Mouse (Mus musculus): ENCODE data around the gene Cux2. TPM values are rescaled to one million over a fixed set of nuclear protein-coding genes. Genes with fewer than 3 reads are reported as not detected.

Cux2 gene
- polyA plus RNA-seq, 1 experiment from 2014 or later = 3.0 TPM

DNA sequence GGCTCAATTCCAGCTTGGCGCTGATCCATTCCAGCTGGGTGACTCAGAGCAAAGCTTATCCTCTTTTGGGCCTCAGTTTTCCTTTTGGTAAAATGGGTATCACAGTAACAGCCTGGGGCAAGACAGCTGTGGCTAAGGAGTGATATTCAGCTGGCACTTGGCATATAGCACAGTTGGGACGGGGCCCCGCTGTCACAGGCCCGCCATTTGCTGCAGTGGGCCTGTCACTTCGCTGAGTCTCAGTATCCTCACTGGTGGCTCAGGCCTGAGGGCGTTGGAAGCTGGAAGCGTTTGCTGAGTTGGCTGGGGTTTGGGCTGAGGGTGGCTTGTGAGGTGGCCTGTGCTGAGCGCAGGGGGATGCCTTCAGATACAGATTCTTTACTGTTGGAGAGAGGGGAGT lies 88.6 kb downstream of the Cux2 start:
- Histone ChIP-seq H3K9me3 (ENCODE audit: control insufficient read depth, low read length) (no peaks in the 10 kb centered on the region), H3K27me3 (replicated peaks; ENCODE audit: control insufficient read depth, insufficient read depth, low read length) (no peaks in the 10 kb centered on the region), H3K4me2 (ENCODE audit: low read depth, low read length) (no peak overlapping the region), H3K4me3 (ENCODE audit: low read depth, low read length) (no peak overlapping the region), H3K36me3 (ENCODE audit: control insufficient read depth, insufficient read depth, low read length) (no peaks in the 10 kb centered on the region), H3K27ac (replicated peaks; ENCODE audit: low read depth, low read length) (no peak overlapping the region), H3K4me1 (ENCODE audit: control insufficient read depth, insufficient read depth, low read length) (0 out of 2 replicates have a peak, but pooled peaks cover 3% of the 10 kb centered on the region), H3K9ac (ENCODE audit: low read depth, low read length) (no peak overlapping the region)
- DNase-seq (ENCODE audit: low spot score) (no peak), ATAC-seq (ENCODE audit: low read depth) (no peak)
- 81% methylated on average over 8 of the region's 8 CpGs for WGBS

DNA sequence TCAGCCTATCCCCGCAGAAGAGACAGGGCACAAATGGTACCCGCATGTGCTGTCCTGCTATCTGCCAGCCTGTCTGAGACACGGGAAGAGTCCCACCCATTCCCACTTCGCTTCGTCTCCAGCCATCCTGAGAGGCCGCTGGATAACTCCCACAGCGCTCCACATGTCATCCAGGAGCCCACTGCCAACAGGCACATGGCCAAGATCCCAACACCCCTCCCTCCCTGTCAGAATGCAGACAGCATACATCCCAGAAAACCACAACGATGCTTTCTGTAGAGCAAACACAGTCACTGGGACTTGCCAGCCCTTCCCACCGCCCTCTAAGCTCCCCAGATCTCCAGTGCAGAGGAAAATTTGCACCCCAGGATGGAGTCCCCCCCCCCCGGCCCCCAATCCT lies 90.2 kb downstream of the Cux2 start:
- peak; percentile 20; the same call in 1 of the 2 replicates for ATAC-seq (ENCODE audit: low read depth)
- Histone ChIP-seq H3K4me3 (ENCODE audit: low read depth, low read length) (no peak overlapping the region), H3K27ac (replicated peaks; ENCODE audit: low read depth, low read length) (no peak overlapping the region)

DNA sequence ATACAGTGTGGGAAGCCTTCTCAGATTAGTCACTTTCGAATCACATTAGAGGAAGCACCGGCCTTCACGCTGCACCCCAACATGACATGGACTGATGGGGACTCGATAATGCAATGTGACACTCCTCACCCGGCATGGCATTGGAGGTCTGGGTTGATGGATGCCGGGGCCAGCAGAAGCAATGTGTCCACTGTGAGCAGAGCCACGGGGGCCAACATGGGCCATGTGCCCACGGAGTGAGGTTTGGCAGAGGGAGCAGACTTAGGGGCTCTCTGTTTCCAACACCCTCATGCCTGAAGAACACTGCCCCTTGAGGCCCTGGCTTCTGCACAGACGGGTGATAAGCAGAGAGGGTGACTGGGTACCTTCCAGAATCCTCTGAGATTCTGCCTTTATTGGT lies 91.4 kb downstream of the Cux2 start:
- no peaks in the 10 kb centered on the region for H3K36me3 ChIP-seq (ENCODE audit: control insufficient read depth, insufficient read depth, low read length)
- ATAC-seq (ENCODE audit: low read depth) = no peak
- WGBS = 72% methylated on average over 9 of the region's 9 CpGs

More for the DNA sequence above, 90.2 kb downstream of the Cux2 start:
- no peak overlapping the region for H3K4me2 ChIP-seq (ENCODE audit: low read depth, low read length)
- WGBS = 43% methylated on average over 9 of the region's 10 CpGs
- no peaks in the 10 kb centered on the region for H3K27me3 ChIP-seq (replicated peaks; ENCODE audit: control insufficient read depth, insufficient read depth, low read length)
- no peaks in the 10 kb centered on the region for H3K9me3 ChIP-seq (ENCODE audit: control insufficient read depth, low read length)
- H3K9ac ChIP-seq (ENCODE audit: low read depth, low read length) = no peak overlapping the region
- H3K36me3 ChIP-seq (ENCODE audit: control insufficient read depth, insufficient read depth, low read length) = no peaks in the 10 kb centered on the region
- no peaks in the 10 kb centered on the region for H3K4me1 ChIP-seq (ENCODE audit: control insufficient read depth, insufficient read depth, low read length)
- peak; percentile 77 for DNase-seq (ENCODE audit: low spot score)

DNA sequence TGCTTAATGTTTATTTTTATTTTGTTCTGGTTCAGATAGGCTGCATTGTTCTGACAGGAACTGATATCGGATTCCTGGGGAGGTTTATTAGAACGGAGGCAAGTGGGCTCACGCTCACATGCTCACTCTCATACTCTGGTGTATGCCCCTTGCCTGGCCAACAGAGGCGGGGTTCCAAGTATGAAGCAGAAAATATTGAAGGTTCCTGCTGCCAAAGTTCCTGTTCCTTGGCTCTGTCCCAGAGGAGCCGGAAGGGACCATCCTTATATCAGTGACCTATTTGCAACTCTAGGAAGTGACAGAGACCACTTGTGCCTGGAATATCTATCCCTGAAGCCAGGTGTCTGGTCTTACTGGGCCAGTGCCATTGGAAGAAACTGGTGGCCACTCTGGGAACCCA lies 94.1 kb downstream of the Cux2 start:
- H3K27me3 ChIP-seq (replicated peaks; ENCODE audit: control insufficient read depth, insufficient read depth, low read length) = no peaks in the 10 kb centered on the region
- no peak overlapping the region for H3K4me2 ChIP-seq (ENCODE audit: low read depth, low read length)
- no peaks in the 10 kb centered on the region for H3K9me3 ChIP-seq (ENCODE audit: control insufficient read depth, low read length)
- no peaks in the 10 kb centered on the region for H3K4me1 ChIP-seq (ENCODE audit: control insufficient read depth, insufficient read depth, low read length)
- ATAC-seq (ENCODE audit: low read depth) (no peak), DNase-seq (ENCODE audit: low spot score) (no peak)
- H3K9ac ChIP-seq (ENCODE audit: low read depth, low read length) = no peak overlapping the region
- 65% methylated on average over 5 of the region's 5 CpGs for WGBS
- no peaks in the 10 kb centered on the region for H3K36me3 ChIP-seq (ENCODE audit: control insufficient read depth, insufficient read depth, low read length)
- H3K27ac ChIP-seq (replicated peaks; ENCODE audit: low read depth, low read length) = no peak overlapping the region
- no peak overlapping the region for H3K4me3 ChIP-seq (ENCODE audit: low read depth, low read length)

More for the DNA sequence above, 91.4 kb downstream of the Cux2 start:
- no peak for DNase-seq (ENCODE audit: low spot score)
- Histone ChIP-seq H3K27me3 (replicated peaks; ENCODE audit: control insufficient read depth, insufficient read depth, low read length) (no peaks in the 10 kb centered on the region), H3K9ac (ENCODE audit: low read depth, low read length) (no peak overlapping the region), H3K4me1 (ENCODE audit: control insufficient read depth, insufficient read depth, low read length) (no peaks in the 10 kb centered on the region), H3K27ac (replicated peaks; ENCODE audit: low read depth, low read length) (no peak overlapping the region), H3K9me3 (ENCODE audit: control insufficient read depth, low read length) (no peaks in the 10 kb centered on the region), H3K4me2 (ENCODE audit: low read depth, low read length) (no peak overlapping the region), H3K4me3 (ENCODE audit: low read depth, low read length) (no peak overlapping the region)

DNA sequence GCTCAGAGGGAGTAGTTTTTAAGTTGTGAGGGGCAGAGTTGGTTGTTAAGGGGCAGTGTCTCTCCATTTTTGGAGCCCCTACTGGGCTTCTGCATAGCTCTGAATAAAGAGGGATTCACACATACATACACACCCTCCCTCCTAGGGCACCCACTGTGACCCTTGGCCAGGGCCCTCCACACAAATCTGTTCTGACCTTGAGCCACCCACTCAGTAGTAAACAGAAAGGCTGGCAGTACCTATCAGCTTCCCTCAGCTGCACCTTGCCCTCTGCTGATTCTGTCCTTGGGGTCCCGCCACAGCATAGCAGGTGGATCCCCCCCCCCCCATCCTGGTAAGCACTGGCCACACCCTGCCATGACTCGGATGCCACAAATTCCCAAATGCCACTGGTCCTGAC lies 99.7 kb downstream of the Cux2 start:
- H3K4me1 ChIP-seq (ENCODE audit: control insufficient read depth, insufficient read depth, low read length) = peaks cover 18% of the 10 kb centered on the region; the same call in 1 of the 2 replicates
- WGBS = 73% methylated on average over 2 of the region's 2 CpGs
- no peaks in the 10 kb centered on the region for H3K9me3 ChIP-seq (ENCODE audit: control insufficient read depth, low read length)
- ATAC-seq (ENCODE audit: low read depth) (no peak), DNase-seq (ENCODE audit: low spot score) (no peak)
- no peak overlapping the region for H3K4me3 ChIP-seq (ENCODE audit: low read depth, low read length)
- no peak overlapping the region for H3K9ac ChIP-seq (ENCODE audit: low read depth, low read length)
- no peak overlapping the region for H3K4me2 ChIP-seq (ENCODE audit: low read depth, low read length)
- H3K27me3 ChIP-seq (replicated peaks; ENCODE audit: control insufficient read depth, insufficient read depth, low read length) = no peaks in the 10 kb centered on the region
- H3K27ac ChIP-seq (replicated peaks; ENCODE audit: low read depth, low read length) = no peak overlapping the region
- H3K36me3 ChIP-seq (ENCODE audit: control insufficient read depth, insufficient read depth, low read length) = no peaks in the 10 kb centered on the region

DNA sequence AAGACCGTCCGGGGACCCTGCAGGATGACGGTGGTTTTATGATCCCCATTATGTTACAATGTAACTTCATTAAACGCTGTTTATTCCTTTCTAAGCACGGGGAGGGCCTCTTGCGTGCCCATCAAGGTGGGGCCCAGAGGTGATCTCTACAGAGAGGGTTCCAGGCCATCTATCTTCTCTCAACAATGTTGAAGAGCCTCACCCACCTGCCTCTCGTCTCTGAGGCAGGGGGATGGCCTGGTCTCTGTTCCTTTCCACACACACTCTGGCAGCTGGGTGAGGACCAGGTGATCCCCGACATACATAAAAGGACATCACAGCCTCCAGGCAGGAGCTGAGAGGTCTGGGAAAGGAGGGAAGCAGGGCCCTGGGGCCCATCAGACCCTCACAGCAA lies 100.9 kb downstream of the Cux2 start:
- peak overlapping the region; percentile 64 for H3K4me2 ChIP-seq (ENCODE audit: low read depth, low read length)
- H3K27me3 ChIP-seq (replicated peaks; ENCODE audit: control insufficient read depth, insufficient read depth, low read length) = no peaks in the 10 kb centered on the region
- no peaks in the 10 kb centered on the region for H3K36me3 ChIP-seq (ENCODE audit: control insufficient read depth, insufficient read depth, low read length)
- peak overlapping the region; percentile 31 for H3K4me3 ChIP-seq (ENCODE audit: low read depth, low read length)
- H3K4me1 ChIP-seq (ENCODE audit: control insufficient read depth, insufficient read depth, low read length) = peaks cover 18% of the 10 kb centered on the region; the same call in 1 of the 2 replicates
- no peak overlapping the region for H3K9ac ChIP-seq (ENCODE audit: low read depth, low read length)
- ATAC-seq (ENCODE audit: low read depth) (peak; percentile 12; the same call in 1 of the 2 replicates), DNase-seq (ENCODE audit: low spot score) (no peak)
- WGBS = 9% methylated on average over 8 of the region's 8 CpGs
- H3K27ac ChIP-seq (replicated peaks; ENCODE audit: low read depth, low read length) = peak overlapping the region; percentile 24
- no peaks in the 10 kb centered on the region for H3K9me3 ChIP-seq (ENCODE audit: control insufficient read depth, low read length)

DNA sequence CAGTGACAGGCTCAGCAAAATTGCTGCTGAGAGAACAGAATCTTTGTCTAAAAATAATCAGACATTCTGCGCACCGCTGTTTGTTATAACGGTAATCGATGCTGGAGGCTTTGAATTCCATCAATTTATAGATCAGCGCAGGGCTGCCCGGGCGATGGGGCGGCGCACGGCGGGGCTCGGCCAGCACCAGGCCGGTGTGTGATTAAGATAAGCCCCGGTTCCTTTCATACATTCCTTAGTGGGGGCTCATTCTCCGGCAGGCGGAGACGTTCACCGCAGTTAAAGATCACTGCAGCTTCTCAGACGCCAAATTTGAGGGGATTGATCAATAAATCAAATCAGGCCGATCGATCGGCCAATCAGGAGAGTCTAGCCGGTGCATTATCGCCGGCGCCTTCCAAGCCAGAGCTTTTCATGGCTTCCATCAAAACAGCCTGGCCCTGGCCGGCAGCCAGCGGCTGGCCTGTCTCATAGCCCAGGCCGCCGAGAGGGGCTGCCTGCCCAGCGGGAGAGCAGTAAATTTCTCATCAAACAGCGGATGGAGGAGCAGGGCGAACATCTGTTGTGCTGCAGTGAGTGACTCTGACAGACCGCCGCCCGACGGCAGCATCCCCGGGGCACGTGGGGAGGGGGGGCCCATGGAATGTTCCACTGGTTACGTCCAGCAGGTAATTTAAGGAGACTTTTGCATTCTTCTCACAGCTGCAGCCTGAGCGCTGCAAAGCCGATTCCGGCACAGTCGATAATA lies 101.4 kb downstream of the Cux2 start:
- DNase-seq (ENCODE audit: low spot score) = peak; percentile 91
- peak overlapping the region; percentile 24 for H3K27ac ChIP-seq (replicated peaks; ENCODE audit: low read depth, low read length)
- H3K9me3 ChIP-seq (ENCODE audit: control insufficient read depth, low read length) = no peaks in the 10 kb centered on the region
- H3K4me2 ChIP-seq (ENCODE audit: low read depth, low read length) = peak overlapping the region; percentile 64
- WGBS = 4% methylated on average over 44 of the region's 44 CpGs
- ATAC-seq (ENCODE audit: low read depth) = peak; percentile 87
- no peaks in the 10 kb centered on the region for H3K36me3 ChIP-seq (ENCODE audit: control insufficient read depth, insufficient read depth, low read length)
- peak overlapping the region; percentile 46 for H3K9ac ChIP-seq (ENCODE audit: low read depth, low read length)
- H3K4me3 ChIP-seq (ENCODE audit: low read depth, low read length) = peak overlapping the region; percentile 31
- H3K4me1 ChIP-seq (ENCODE audit: control insufficient read depth, insufficient read depth, low read length) = peaks cover 18% of the 10 kb centered on the region; the same call in 1 of the 2 replicates
- no peaks in the 10 kb centered on the region for H3K27me3 ChIP-seq (replicated peaks; ENCODE audit: control insufficient read depth, insufficient read depth, low read length)

DNA sequence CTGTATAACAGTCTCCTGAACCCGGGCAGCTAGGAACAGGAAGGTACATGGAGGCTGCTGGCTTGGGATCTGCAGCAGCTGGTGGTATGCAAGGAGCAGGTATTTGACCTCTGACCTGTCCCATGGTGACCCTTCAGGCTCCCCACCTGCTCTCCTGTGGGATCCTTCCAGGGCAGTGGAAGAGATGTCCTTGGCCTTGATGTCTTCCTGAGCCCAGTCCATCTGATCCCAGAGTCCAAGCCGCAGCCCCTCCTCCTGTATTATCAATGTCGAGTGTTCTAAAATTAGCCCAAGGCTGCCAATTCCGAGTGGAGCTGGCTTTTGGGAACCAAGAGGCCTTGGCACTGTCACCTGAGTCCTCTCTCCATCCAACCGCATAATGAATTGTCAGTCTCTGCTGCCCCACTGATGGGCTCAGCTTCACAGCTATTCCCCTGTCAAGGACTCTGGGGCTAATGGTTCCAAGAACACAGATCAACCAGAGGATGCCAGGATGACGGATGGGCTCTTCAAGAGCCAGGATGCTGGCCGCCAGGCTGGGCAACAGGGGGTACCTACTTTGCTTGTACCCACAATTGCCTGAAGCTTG lies 103.2 kb downstream of the Cux2 start:
- 72% methylated on average over 7 of the region's 7 CpGs for WGBS
- no peak for ATAC-seq (ENCODE audit: low read depth)
- no peaks in the 10 kb centered on the region for H3K9me3 ChIP-seq (ENCODE audit: control insufficient read depth, low read length)

More for the DNA sequence above, 103.2 kb downstream of the Cux2 start:
- H3K36me3 ChIP-seq (ENCODE audit: control insufficient read depth, insufficient read depth, low read length) = no peaks in the 10 kb centered on the region
- H3K9ac ChIP-seq (ENCODE audit: low read depth, low read length) = no peak overlapping the region
- H3K27ac ChIP-seq (replicated peaks; ENCODE audit: low read depth, low read length) = no peak overlapping the region
- peaks cover 18% of the 10 kb centered on the region; the same call in 1 of the 2 replicates for H3K4me1 ChIP-seq (ENCODE audit: control insufficient read depth, insufficient read depth, low read length)
- no peaks in the 10 kb centered on the region for H3K27me3 ChIP-seq (replicated peaks; ENCODE audit: control insufficient read depth, insufficient read depth, low read length)
- no peak overlapping the region for H3K4me3 ChIP-seq (ENCODE audit: low read depth, low read length)
- no peak overlapping the region for H3K4me2 ChIP-seq (ENCODE audit: low read depth, low read length)
- DNase-seq (ENCODE audit: low spot score) = no peak
